Mouse (Mus musculus): ENCODE results near the gene Lamp1. TPM values are rescaled to one million over a fixed set of nuclear protein-coding genes. Genes with fewer than 3 reads are reported as not detected.

Lamp1 gene
- total and polyA plus RNA-seq, 2 experiments from 2014 or later = 322 to 358 TPM

DNA sequence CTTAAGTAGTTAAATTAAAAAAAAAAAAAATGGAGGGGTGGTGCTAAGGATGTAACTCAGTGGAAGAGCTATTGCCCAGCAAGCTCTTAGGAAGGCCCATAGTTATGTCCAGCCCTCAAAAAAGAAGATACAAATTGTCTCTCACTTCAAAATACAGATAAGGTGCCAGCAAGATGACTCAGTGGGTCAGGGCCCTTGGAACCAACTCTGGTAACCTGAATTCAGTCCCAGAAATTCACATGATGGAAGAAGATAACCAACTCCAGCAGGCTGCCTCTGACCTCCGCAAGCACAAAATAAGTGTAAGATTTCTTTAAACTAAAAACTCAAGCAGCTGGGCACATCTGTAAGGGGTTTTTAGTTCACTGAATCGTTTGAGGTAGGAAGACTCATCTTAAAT, 10.5 kb upstream of the Lamp1 start:
- DNase-seq (ENCODE audit: low spot score) (no peak), ATAC-seq (ENCODE audit: low FRiP score) (no peak)
- H3K9me3 ChIP-seq (ENCODE audit: low read length) = no peaks in the 10 kb centered on the region
- no peaks in the 10 kb centered on the region for H3K27me3 ChIP-seq (ENCODE audit: insufficient read depth, low read length)
- WGBS = 85% methylated on average over 2 of the region's 2 CpGs
- no peaks in the 10 kb centered on the region for H3K4me1 ChIP-seq (ENCODE audit: insufficient read depth, low read length)
- H3K27ac ChIP-seq (ENCODE audit: low read depth, low read length) = no peak overlapping the region
- no peak overlapping the region for H3K4me2 ChIP-seq (ENCODE audit: low read depth, low read length, poor library complexity, severe bottlenecking)
- no peak overlapping the region for H3K4me3 ChIP-seq (ENCODE audit: low read depth, low read length)
- TF ChIP-seq CTCF (IDR thresholded peaks at IDR 0.05) = no peak
- peaks cover 35% of the 10 kb centered on the region for H3K36me3 ChIP-seq (ENCODE audit: insufficient read depth, low read length)
- H3K9ac ChIP-seq (replicated peaks; ENCODE audit: low read length, poor library complexity, severe bottlenecking) = no peak overlapping the region

- DNase-seq (ENCODE audit: low spot score) = no peak
- Histone ChIP-seq H3K36me3 (ENCODE audit: insufficient read depth, low read length) (peaks cover 36% of the 10 kb centered on the region), H3K9me3 (ENCODE audit: low read length) (no peaks in the 10 kb centered on the region), H3K27me3 (ENCODE audit: insufficient read depth, low read length) (no peaks in the 10 kb centered on the region), H3K27ac (ENCODE audit: low read depth, low read length) (no peak overlapping the region), H3K4me3 (ENCODE audit: low read depth, low read length) (no peak overlapping the region), H3K9ac (replicated peaks; ENCODE audit: low read length, poor library complexity, severe bottlenecking) (no peak overlapping the region), H3K4me2 (ENCODE audit: low read depth, low read length, poor library complexity, severe bottlenecking) (no peak overlapping the region), H3K4me1 (ENCODE audit: insufficient read depth, low read length) (no peaks in the 10 kb centered on the region)
- no peak for ATAC-seq (ENCODE audit: low FRiP score)
- WGBS = 96% methylated on average over 2 of the region's 2 CpGs
- TF ChIP-seq CTCF (IDR thresholded peaks at IDR 0.05) = peak; percentile 34
These were observed 9.7 kb upstream of the Lamp1 start for GRCm38 (mm10) chr8:13149287-13149686.

DNA sequence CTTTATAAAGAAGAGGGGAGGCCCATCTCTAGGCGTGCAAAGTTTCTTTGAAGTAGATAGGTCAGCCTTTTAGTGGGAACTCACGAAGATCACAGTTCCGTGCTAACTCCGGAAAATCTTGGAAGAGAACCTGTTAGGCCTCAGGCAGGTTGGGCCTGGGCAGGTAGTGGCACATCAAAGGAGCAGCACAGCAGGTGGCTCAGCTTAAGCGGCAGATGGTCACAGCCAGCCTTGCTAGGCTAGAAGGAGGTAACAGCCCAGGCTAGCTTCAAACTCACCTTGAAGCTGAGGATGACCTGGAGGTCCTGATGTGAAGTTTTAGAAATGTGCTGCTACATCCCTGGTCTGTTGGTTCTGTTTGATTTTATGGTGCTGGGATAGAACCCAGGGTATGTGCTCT, 9.1 kb upstream of the Lamp1 start:
- TF ChIP-seq CTCF (IDR thresholded peaks at IDR 0.05) = no peak
- DNase-seq (ENCODE audit: low spot score) (no peak), ATAC-seq (ENCODE audit: low FRiP score) (no peak)
- Histone ChIP-seq H3K4me1 (ENCODE audit: insufficient read depth, low read length) (no peaks in the 10 kb centered on the region), H3K27ac (ENCODE audit: low read depth, low read length) (no peak overlapping the region), H3K36me3 (ENCODE audit: insufficient read depth, low read length) (peaks cover 35% of the 10 kb centered on the region), H3K4me2 (ENCODE audit: low read depth, low read length, poor library complexity, severe bottlenecking) (no peak overlapping the region), H3K9me3 (ENCODE audit: low read length) (no peaks in the 10 kb centered on the region), H3K27me3 (ENCODE audit: insufficient read depth, low read length) (no peaks in the 10 kb centered on the region), H3K9ac (replicated peaks; ENCODE audit: low read length, poor library complexity, severe bottlenecking) (no peak overlapping the region), H3K4me3 (ENCODE audit: low read depth, low read length) (no peak overlapping the region)
- 66% methylated on average over 5 of the region's 5 CpGs for WGBS

- DNase-seq (ENCODE audit: low spot score) = no peak
- ATAC-seq (ENCODE audit: low FRiP score) = no peak
- Histone ChIP-seq H3K4me2 (ENCODE audit: low read depth, low read length, poor library complexity, severe bottlenecking) (no peak overlapping the region), H3K27me3 (ENCODE audit: insufficient read depth, low read length) (no peaks in the 10 kb centered on the region), H3K27ac (ENCODE audit: low read depth, low read length) (no peak overlapping the region), H3K9ac (replicated peaks; ENCODE audit: low read length, poor library complexity, severe bottlenecking) (no peak overlapping the region), H3K9me3 (ENCODE audit: low read length) (no peaks in the 10 kb centered on the region), H3K4me1 (ENCODE audit: insufficient read depth, low read length) (no peaks in the 10 kb centered on the region), H3K4me3 (ENCODE audit: low read depth, low read length) (no peak overlapping the region), H3K36me3 (ENCODE audit: insufficient read depth, low read length) (peaks cover 28% of the 10 kb centered on the region)
- WGBS = 85% methylated on average over 2 of the region's 2 CpGs
- TF ChIP-seq CTCF (IDR thresholded peaks at IDR 0.05) = no peak
These were observed 8.0 kb upstream of the Lamp1 start for GRCm38 (mm10) chr8:13150929-13151328.

GRCm38 (mm10) chr8:13154099-13154498, 4.9 kb upstream of the Lamp1 start:
- Histone ChIP-seq H3K4me3 (ENCODE audit: low read depth, low read length) (no peak overlapping the region), H3K9me3 (ENCODE audit: low read length) (no peaks in the 10 kb centered on the region), H3K27me3 (ENCODE audit: insufficient read depth, low read length) (no peaks in the 10 kb centered on the region), H3K4me2 (ENCODE audit: low read depth, low read length, poor library complexity, severe bottlenecking) (no peak overlapping the region), H3K9ac (replicated peaks; ENCODE audit: low read length, poor library complexity, severe bottlenecking) (no peak overlapping the region), H3K4me1 (ENCODE audit: insufficient read depth, low read length) (no peaks in the 10 kb centered on the region), H3K36me3 (ENCODE audit: insufficient read depth, low read length) (peaks cover 21% of the 10 kb centered on the region), H3K27ac (ENCODE audit: low read depth, low read length) (no peak overlapping the region)
- no peak for TF ChIP-seq CTCF (IDR thresholded peaks at IDR 0.05)
- WGBS = 78% methylated on average over 9 of the region's 9 CpGs
- no peak for ATAC-seq (ENCODE audit: low FRiP score)
- DNase-seq (ENCODE audit: low spot score) = no peak

- ATAC-seq (ENCODE audit: low FRiP score) = no peak
- no peak for TF ChIP-seq CTCF (IDR thresholded peaks at IDR 0.05)
- H3K4me1 ChIP-seq (ENCODE audit: insufficient read depth, low read length) = peaks cover 4% of the 10 kb centered on the region
- 74% methylated on average over 9 of the region's 9 CpGs for WGBS
- no peak overlapping the region for H3K4me2 ChIP-seq (ENCODE audit: low read depth, low read length, poor library complexity, severe bottlenecking)
- DNase-seq (ENCODE audit: low spot score) = no peak
- H3K9ac ChIP-seq (replicated peaks; ENCODE audit: low read length, poor library complexity, severe bottlenecking) = no peak overlapping the region
- no peak overlapping the region for H3K27ac ChIP-seq (ENCODE audit: low read depth, low read length)
- H3K27me3 ChIP-seq (ENCODE audit: insufficient read depth, low read length) = no peaks in the 10 kb centered on the region
- H3K9me3 ChIP-seq (ENCODE audit: low read length) = no peaks in the 10 kb centered on the region
- H3K4me3 ChIP-seq (ENCODE audit: low read depth, low read length) = no peak overlapping the region
- peaks cover 18% of the 10 kb centered on the region for H3K36me3 ChIP-seq (ENCODE audit: insufficient read depth, low read length)
These were observed 3.6 kb upstream of the Lamp1 start for GRCm38 (mm10) chr8:13155358-13155757.

Measured in midbrain, postnatal 0 days (tissue).